ENCODE assay signal across 28 mouse cellular contexts in genomic region chr10:23559980-23560658, GRCm38 (mm10).
DNase-seq lines count a peak whose midpoint lies in the region; ATAC-seq and TF ChIP-seq lines count a peak whose summit lies in the region.
"Had no signal": no experiment of that assay in that cellular context is flagged by ENCODE, and none has a peak within 500 bp of the region (broad histone marks: within the 10 kb centered on the region; RNA-seq: fewer than 3 reads in every experiment).

No protein-coding gene starts in this region.

- no peaks in the 10 kb centered on the region for H3K27me3 ChIP-seq in C2C12 (ENCODE audit: control insufficient read depth, insufficient read depth, insufficient read length)
- H3K27me3 ChIP-seq in lung, postnatal 0 days (replicated peaks; ENCODE audit: insufficient read depth, low read length), result no peaks in the 10 kb centered on the region
- no peaks in the 10 kb centered on the region for H3K27me3 ChIP-seq in thymus, adult 2 months (ENCODE audit: control insufficient read depth, insufficient read depth, low read length)
- H3K27me3 ChIP-seq: embryonic facial prominence, embryonic 15.5 days; forebrain, embryonic 12.5 days; heart, embryonic 12.5 days; liver, embryonic 12.5 days; midbrain, embryonic 13.5 days; neural tube, embryonic 15.5 days had no signal

- no peak overlapping the region for H3ac ChIP-seq in C2C12 (ENCODE audit: control insufficient read depth, insufficient read length, low read depth)

- DNase-seq in adrenal gland, postnatal 14 days, result peak; percentile 31
- DNase-seq in lung, postnatal 0 days (ENCODE audit: low spot score), result no peak
- peak; percentile 9 to 24 for DNase-seq in lung, postnatal 4 days
- no peak for DNase-seq in thymus, adult 2 months
- DNase-seq in layer of hippocampus, adult 9-11 months, result no peak
- DNase-seq: cerebellum, adult 8-10 months; cerebellum, postnatal 25 days; forebrain, postnatal 0 days; heart, adult 2 months; heart, postnatal 4 days; kidney, adult 11 months; kidney, postnatal 14 days; layer of hippocampus, postnatal 36 days; left cerebral cortex, postnatal 4 days; liver, postnatal 0 days; right cerebral cortex, postnatal 25 days; thymus, postnatal 25 days had no signal

- H3K4me3 ChIP-seq in C2C12 (ENCODE audit: insufficient read depth, poor library complexity, severe bottlenecking), result no peak overlapping the region
- no peak overlapping the region for H3K4me3 ChIP-seq in lung, postnatal 0 days (ENCODE audit: low read depth, low read length)
- no peak overlapping the region for H3K4me3 ChIP-seq in thymus, adult 2 months (ENCODE audit: control insufficient read depth, insufficient read depth, low read length)
- H3K4me3 ChIP-seq: embryonic facial prominence, embryonic 10.5 days; embryonic facial prominence, embryonic 15.5 days; forebrain, embryonic 12.5 days; heart, adult 2 months; heart, embryonic 12.5 days; liver, embryonic 12.5 days; midbrain, embryonic 13.5 days; neural tube, embryonic 15.5 days had no signal

- H3K9ac ChIP-seq in lung, postnatal 0 days (replicated peaks; ENCODE audit: low read depth), result no peak overlapping the region
- H3K9ac ChIP-seq: embryonic facial prominence, embryonic 15.5 days; forebrain, embryonic 12.5 days; forebrain, postnatal 0 days; heart, embryonic 12.5 days; hindbrain, embryonic 14.5 days; liver, embryonic 12.5 days; liver, postnatal 0 days; midbrain, embryonic 13.5 days; neural tube, embryonic 15.5 days had no signal

- no peak overlapping the region for H3K4me2 ChIP-seq in lung, postnatal 0 days (replicated peaks; ENCODE audit: low read depth, low read length)
- H3K4me2 ChIP-seq: embryonic facial prominence, embryonic 15.5 days; forebrain, embryonic 12.5 days; heart, embryonic 12.5 days; hindbrain, embryonic 14.5 days; liver, embryonic 12.5 days; midbrain, embryonic 13.5 days; neural tube, embryonic 15.5 days had no signal

- no peak overlapping the region for H3K27ac ChIP-seq in lung, postnatal 0 days (ENCODE audit: low read length)
- H3K27ac ChIP-seq in thymus, adult 2 months (ENCODE audit: control insufficient read depth, insufficient read depth, low read length), result no peak overlapping the region
- H3K27ac ChIP-seq: embryonic facial prominence, embryonic 10.5 days; embryonic facial prominence, embryonic 15.5 days; forebrain, embryonic 12.5 days; heart, adult 2 months; hindbrain, embryonic 14.5 days; liver, embryonic 12.5 days; midbrain, embryonic 13.5 days; neural tube, embryonic 15.5 days had no signal

- TF ChIP-seq POLR2A in thymus, adult 2 months (IDR thresholded peaks at IDR 0.05; ENCODE audit: control insufficient read depth, extremely low read depth, insufficient read depth, low read length, poor library complexity), result no peak

- no peak for TF ChIP-seq EP300 in lung, postnatal 0 days (IDR thresholded peaks at IDR 0.05)

- no peaks in the 10 kb centered on the region for H3K79me3 ChIP-seq in C2C12 (ENCODE audit: low read depth)

- no peaks in the 10 kb centered on the region for H3K9me3 ChIP-seq in lung, postnatal 0 days (ENCODE audit: low read length)
- H3K9me3 ChIP-seq: embryonic facial prominence, embryonic 10.5 days; embryonic facial prominence, embryonic 15.5 days; forebrain, embryonic 12.5 days; G1E; heart, embryonic 12.5 days; liver, embryonic 12.5 days; midbrain, embryonic 13.5 days; neural tube, embryonic 15.5 days had no signal

- ATAC-seq in lung, postnatal 0 days, result peak; percentile 53; the same call in 1 of the 2 replicates
- ATAC-seq in megakaryocyte progenitor cell, adult 5-6 weeks (replicated peaks; ENCODE audit: poor library complexity), result no peak
- ATAC-seq: forebrain, postnatal 0 days; liver, embryonic 12.5 days; liver, postnatal 0 days; midbrain, embryonic 13.5 days had no signal

- TF ChIP-seq CTCF in C2C12 (IDR thresholded peaks at IDR 0.05; ENCODE audit: control insufficient read depth, insufficient read depth, insufficient read length), result no peak
- TF ChIP-seq CTCF in lung, postnatal 0 days (IDR thresholded peaks at IDR 0.05), result no peak
- no peak for TF ChIP-seq CTCF in thymus, adult 2 months (IDR thresholded peaks at IDR 0.05; ENCODE audit: borderline replicate concordance, control insufficient read depth, extremely low read depth, insufficient read depth, low read length, poor library complexity)

- H3K79me2 ChIP-seq in C2C12 (ENCODE audit: control insufficient read depth, insufficient read depth), result no peaks in the 10 kb centered on the region

- H3K4me1 ChIP-seq in lung, postnatal 0 days (ENCODE audit: insufficient read depth, low read depth, low read length), result no peaks in the 10 kb centered on the region
- no peaks in the 10 kb centered on the region for H3K4me1 ChIP-seq in thymus, adult 2 months (replicated peaks; ENCODE audit: control insufficient read depth, insufficient read depth, low read length)
- H3K4me1 ChIP-seq: embryonic facial prominence, embryonic 10.5 days; embryonic facial prominence, embryonic 15.5 days; forebrain, embryonic 12.5 days; heart, embryonic 12.5 days; liver, embryonic 12.5 days; midbrain, embryonic 13.5 days; neural tube, embryonic 15.5 days had no signal

- peaks cover 5% of the 10 kb centered on the region for H3K36me3 ChIP-seq in C2C12 (ENCODE audit: control insufficient read depth, insufficient read depth)
- no peaks in the 10 kb centered on the region for H3K36me3 ChIP-seq in lung, postnatal 0 days (ENCODE audit: insufficient read depth, low read length)
- H3K36me3 ChIP-seq in thymus, adult 2 months (ENCODE audit: control insufficient read depth, insufficient read depth, low read length), result no peaks in the 10 kb centered on the region
- H3K36me3 ChIP-seq: embryonic facial prominence, embryonic 10.5 days; embryonic facial prominence, embryonic 15.5 days; forebrain, embryonic 12.5 days; G1E; heart, embryonic 12.5 days; liver, embryonic 12.5 days; midbrain, embryonic 13.5 days; neural tube, embryonic 15.5 days had no signal

TF ChIP-seq in C2C12, 6 proteins besides CTCF, POLR2A, EP300 and RAD21:
- TF ChIP-seq MAX (IDR thresholded peaks at IDR 0.05), result no peak
- TF ChIP-seq USF1 (IDR thresholded peaks at IDR 0.05; ENCODE audit: low read depth), result no peak
- peak; percentile 58 for TF ChIP-seq MYOD1 (IDR thresholded peaks at IDR 0.05; ENCODE audit: control insufficient read depth, insufficient read length, low read depth)
- no peak for TF ChIP-seq FOSL1 (IDR thresholded peaks at IDR 0.05; ENCODE audit: insufficient read depth, low read length, poor library complexity, severe bottlenecking)
- TF ChIP-seq CEBPB (IDR thresholded peaks at IDR 0.05; ENCODE audit: low read depth), result no peak
TF ChIP-seq in C2C12: peak in this region for 1.

Comparison
In these comparisons a context has a peak if more than half of its experiments do, and no peak if none do; other contexts are left out.
1. DNase-seq: peak in adrenal gland, postnatal 14 days (single experiment) and lung, postnatal 4 days (2 of 2); none in lung, postnatal 0 days (single experiment), thymus, adult 2 months (single experiment) and layer of hippocampus, adult 9-11 months (single experiment).